Mouse (Mus musculus): Measurements from ENCODE around the gene Prl8a1. TPM values are rescaled to one million over a fixed set of nuclear protein-coding genes. Genes with fewer than 3 reads are reported as not detected.

Prl8a1 gene
- total RNA-seq (2021), result not detected
- long read RNA-seq, experiment 1, result 0 reads
- long read RNA-seq, experiment 2, result 0 reads

GRCm38 (mm10) chr13:27582071-27582470 is at the start of gene Prl8a1:
Gene Prl8a1 (minus strand): TSS chr13:27582171.
- H3K27ac ChIP-seq, result no peak within 1 kb of the TSS
- H3K4me3 ChIP-seq, result no peak within 1 kb of the TSS
- TF ChIP-seq CTCF (conservative IDR thresholded peaks at IDR 0.05), result no peak
- no peak for DNase-seq (ENCODE audit: low spot score in 2 of 2)

- TF ChIP-seq CTCF (conservative IDR thresholded peaks at IDR 0.05), result no peak
- no peak for DNase-seq (ENCODE audit: low spot score in 2 of 2)
- H3K4me3 ChIP-seq, result no peak within 1 kb of the TSS
- H3K27ac ChIP-seq, result no peak within 1 kb of the TSS
Measured at GRCm38 (mm10) chr13:27610482-27610881, 28.5 kb upstream of the Prl8a1 start, which contains the start of gene Prl7b1. Gene Prl7b1 (minus strand): TSS chr13:27610582.

- DNase-seq (ENCODE audit: low spot score in 2 of 2), result no peak
- Histone ChIP-seq H3K4me3 (no peak within 1 kb of the TSS), H3K27ac (no peak within 1 kb of the TSS)
- TF ChIP-seq CTCF (conservative IDR thresholded peaks at IDR 0.05), result no peak
Measured at GRCm38 (mm10) chr13:27564506-27564905, 17.5 kb downstream of the Prl8a1 start, which contains the start of gene Prl8a9. Gene Prl8a9 (minus strand): TSS chr13:27564606.

- no peak for TF ChIP-seq CTCF (conservative IDR thresholded peaks at IDR 0.05)
- no peak for DNase-seq (ENCODE audit: low spot score in 2 of 2)
- Histone ChIP-seq H3K4me3 (no peak overlapping the region), H3K27ac (no peak overlapping the region)
Measured at GRCm38 (mm10) chr13:27553336-27553735, 28.6 kb downstream of the Prl8a1 start.

Other genes with a start within 250 kb of the Prl8a1 start
- gene Prl8a2, start 236.5 kb downstream of the Prl8a1 start, total RNA-seq (2021), result not detected
- gene Prl2b1, start 191.3 kb downstream of the Prl8a1 start, total RNA-seq (2021), result not detected
- not detected for gene Prl8a6, start 143.5 kb downstream of the Prl8a1 start, total RNA-seq (2021)
- not detected for gene Prl8a8, start 69.0 kb downstream of the Prl8a1 start, total RNA-seq (2021)
- not detected for gene Prl8a9, start 17.6 kb downstream of the Prl8a1 start, total RNA-seq (2021)
- gene Prl7b1, start 28.4 kb upstream of the Prl8a1 start, total RNA-seq (2021), result not detected
- not detected for gene Prl7a1, start 60.3 kb upstream of the Prl8a1 start, total RNA-seq (2021)
- not detected for gene Prl7a2, start 85.9 kb upstream of the Prl8a1 start, total RNA-seq (2021)
- gene Prl7d1, start 134.6 kb upstream of the Prl8a1 start, total RNA-seq (2021), result not detected
- not detected for gene Prl7c1, start 198.6 kb upstream of the Prl8a1 start, total RNA-seq (2021)
- gene Prl2a1, start 219.5 kb upstream of the Prl8a1 start, total RNA-seq (2021), result not detected

Measured in layer of hippocampus, adult 2 months (tissue).